Mouse (Mus musculus): ENCODE data around the gene Cdnf.

Cdnf gene

GRCm38 (mm10) chr2:3512552-3513454 is at the start of gene Cdnf, which contains the start of the genes Gm45902 and Hspa14:
Gene Cdnf (plus strand): TSS chr2:3513030.
Gene Gm45902 (minus strand): TSS chr2:3512790.
Gene Hspa14 (minus strand): TSS chr2:3512814.
- DNase-seq: peak; percentile 97

- no peak for DNase-seq
Measured at GRCm38 (mm10) chr2:3473891-3474290, 38.9 kb upstream of the Cdnf start.

GRCm38 (mm10) chr2:3474361-3474805 is 38.4 kb upstream of the Cdnf start:
- peak; percentile 50 for DNase-seq

GRCm38 (mm10) chr2:3474861-3475283 is 38.0 kb upstream of the Cdnf start, which contains the start of gene Suv39h2:
Gene Suv39h2 (minus strand): TSS chr2:3475031.
- DNase-seq: peak; percentile 98

- DNase-seq: peak; percentile 2
Measured at GRCm38 (mm10) chr2:3475746-3476251, 37.0 kb upstream of the Cdnf start.

- no peak for DNase-seq
Measured at GRCm38 (mm10) chr2:3480239-3480638, 32.6 kb upstream of the Cdnf start.

- no peak for DNase-seq
Measured at GRCm38 (mm10) chr2:3489816-3490215, 23.0 kb upstream of the Cdnf start.

GRCm38 (mm10) chr2:3493833-3494409 is 18.9 kb upstream of the Cdnf start:
- no peak for DNase-seq

GRCm38 (mm10) chr2:3499543-3499942 is 13.3 kb upstream of the Cdnf start:
- DNase-seq: no peak

- no peak for DNase-seq
Measured at GRCm38 (mm10) chr2:3500886-3501285, 11.9 kb upstream of the Cdnf start.

GRCm38 (mm10) chr2:3512076-3512475 is 754 bp upstream of the Cdnf start:
- peak; percentile 36 for DNase-seq

- DNase-seq: no peak
Measured at GRCm38 (mm10) chr2:3522558-3522957, 9.7 kb downstream of the Cdnf start.

- no peak for DNase-seq
Measured at GRCm38 (mm10) chr2:3526288-3526687, 13.5 kb downstream of the Cdnf start.

- no peak for DNase-seq
Measured at GRCm38 (mm10) chr2:3541307-3542079, 28.7 kb downstream of the Cdnf start.

- no peak for DNase-seq
Measured at GRCm38 (mm10) chr2:3546055-3546454, 33.2 kb downstream of the Cdnf start.

GRCm38 (mm10) chr2:3546588-3546987 is 33.8 kb downstream of the Cdnf start:
- DNase-seq: peak; percentile 52

GRCm38 (mm10) chr2:3570186-3570585 is 57.4 kb downstream of the Cdnf start, which contains the start of gene Fam107b:
Gene Fam107b (plus strand): TSS chr2:3570488.
- DNase-seq: no peak

GRCm38 (mm10) chr2:3570606-3571005 is 57.8 kb downstream of the Cdnf start:
- no peak for DNase-seq

GRCm38 (mm10) chr2:3573883-3574282 is 61.1 kb downstream of the Cdnf start:
- no peak for DNase-seq

GRCm38 (mm10) chr2:3575140-3575539 is 62.3 kb downstream of the Cdnf start:
- no peak for DNase-seq
